Mouse (Mus musculus) neural tube, embryonic 11.5 days (tissue): ENCODE measurements around the gene Gm28635. TPM values are rescaled to one million over a fixed set of nuclear protein-coding genes. Genes with fewer than 3 reads are reported as not detected.
A peak's percentile ranks its signal among the peaks of the same experiment; 100 is the strongest.

Experiments used
- ATAC-seq: fragments of 200-750 bp; cut with Nextera tagmentation; 2 replicates; pipeline ENCODE4 v1.8.0; 2017; ENCODE audit warnings: moderate number of reproducible peaks, mild to moderate bottlenecking, moderate TSS enrichment, moderate library complexity; ENCODE audit not compliant: insufficient read depth, low FRiP score, low TSS enrichment
- DNase-seq: peaks from one replicate; pipeline ENCODE4 v3.0.0-alpha.2; 2015; ENCODE audit warnings: low spot score
- H3K27ac ChIP-seq: fragments of 300-500 bp; sonication (generic); 2 replicates; pipeline ENCODE4 v1.5.1; 2014; ENCODE audit warnings: low read depth, mild to moderate bottlenecking, low read length
- H3K27me3 ChIP-seq: fragments of 300-500 bp; sonication (generic); 2 replicates; pipeline ENCODE4 v1.6.1; 2014; ENCODE audit warnings: mild to moderate bottlenecking, low read length, mixed read lengths; ENCODE audit not compliant: control insufficient read depth, insufficient read depth
- H3K36me3 ChIP-seq: fragments of 300-500 bp; sonication (generic); 2 replicates; pipeline ENCODE4 v1.6.1; 2014; ENCODE audit warnings: mild to moderate bottlenecking, low read length, moderate library complexity, mixed read lengths; ENCODE audit not compliant: control insufficient read depth, insufficient read depth
- H3K4me1 ChIP-seq: fragments of 300-500 bp; sonication (generic); 2 replicates; pipeline ENCODE4 v1.6.1; 2014; ENCODE audit warnings: low read length, mixed read lengths; ENCODE audit not compliant: control insufficient read depth, insufficient read depth
- H3K4me2 ChIP-seq: fragments of 300-500 bp; sonication (generic); 2 replicates; pipeline ENCODE4 v1.6.1; 2014; ENCODE audit warnings: low read depth, mild to moderate bottlenecking, moderate library complexity
- H3K4me3 ChIP-seq: fragments of 300-500 bp; sonication (generic); 2 replicates; pipeline ENCODE4 v1.5.1; 2014; ENCODE audit warnings: low read depth, low read length
- H3K9ac ChIP-seq: fragments of 300-500 bp; sonication (generic); 2 replicates; pipeline ENCODE4 v1.6.1; 2014; ENCODE audit warnings: mild to moderate bottlenecking, low read length
- H3K9me3 ChIP-seq: fragments of 300-500 bp; sonication (generic); 2 replicates; pipeline ENCODE4 v1.6.1; 2016; ENCODE audit warnings: low read length; ENCODE audit not compliant: control insufficient read depth
- WGBS: fragments of 180-500 bp; shearing (Covaris S2); extraction: QIAGEN DNeasy Blood & Tissue Kit; methylation state at CpG from one replicate; pipeline ENCODE4 v1.1.7; 2014; 5-methylcytosine and 5-hydroxymethylcytosine counted together
- polyA plus RNA-seq: library from polyadenylated mRNA; unstranded; fragments of >200 nt; fragmentation: Nextera tagmentation; extraction: Ambion mirVana; gene quantifications from 2 replicates; pipeline ENCODE4 v1.2.1, GENCODE M21; 2014

The Gm28635 gene
- polyA plus RNA-seq, 1 experiment from 2014 or later, result not detected

GRCm38 (mm10) chr2:84623428-84624119 is 54.3 kb downstream of the Gm28635 start:
- ATAC-seq (no peak), DNase-seq (no peak)
- WGBS, result 92% methylated on average over 3 of the region's 3 CpGs
- no peak overlapping the region for H3K4me3 ChIP-seq
- H3K36me3 ChIP-seq, result peaks cover 4% of the 10 kb centered on the region
- H3K9me3 ChIP-seq, result no peaks in the 10 kb centered on the region
- no peaks in the 10 kb centered on the region for H3K27me3 ChIP-seq
- no peaks in the 10 kb centered on the region for H3K4me1 ChIP-seq
- no peak overlapping the region for H3K27ac ChIP-seq
- no peak overlapping the region for H3K4me2 ChIP-seq
- H3K9ac ChIP-seq, result no peak overlapping the region

- no peaks in the 10 kb centered on the region for H3K4me1 ChIP-seq
- H3K9ac ChIP-seq, result no peak overlapping the region
- DNase-seq, result no peak
- ATAC-seq, result no peak
- no peak overlapping the region for H3K4me2 ChIP-seq
- no peaks in the 10 kb centered on the region for H3K9me3 ChIP-seq
- 90% methylated on average over 2 of the region's 2 CpGs for WGBS
- no peak overlapping the region for H3K27ac ChIP-seq
- no peaks in the 10 kb centered on the region for H3K27me3 ChIP-seq
- no peak overlapping the region for H3K4me3 ChIP-seq
- H3K36me3 ChIP-seq, result peaks cover 4% of the 10 kb centered on the region
Observed at GRCm38 (mm10) chr2:84622668-84623067, 55.2 kb downstream of the Gm28635 start.

GRCm38 (mm10) chr2:84619646-84620340 is 58.0 kb downstream of the Gm28635 start:
- DNase-seq (no peak), ATAC-seq (no peak)
- Histone ChIP-seq H3K4me3 (no peak overlapping the region), H3K27ac (no peak overlapping the region), H3K9ac (no peak overlapping the region), H3K4me2 (no peak overlapping the region), H3K4me1 (no peaks in the 10 kb centered on the region), H3K36me3 (peaks cover 10% of the 10 kb centered on the region), H3K27me3 (no peaks in the 10 kb centered on the region), H3K9me3 (no peaks in the 10 kb centered on the region)
- 96% methylated on average over 21 of the region's 21 CpGs for whole genome bisulfite sequencing

GRCm38 (mm10) chr2:84618914-84619313 is 58.9 kb downstream of the Gm28635 start:
- no peaks in the 10 kb centered on the region for H3K27me3 ChIP-seq
- no peaks in the 10 kb centered on the region for H3K4me1 ChIP-seq
- no peak overlapping the region for H3K27ac ChIP-seq
- no peak overlapping the region for H3K4me2 ChIP-seq
- H3K4me3 ChIP-seq, result no peak overlapping the region
- no peaks in the 10 kb centered on the region for H3K9me3 ChIP-seq
- no peak overlapping the region for H3K9ac ChIP-seq
- no peak for DNase-seq
- WGBS, result 84% methylated on average over 2 of the region's 2 CpGs
- ATAC-seq, result no peak
- peaks cover 10% of the 10 kb centered on the region for H3K36me3 ChIP-seq

- Histone ChIP-seq H3K9ac (no peak overlapping the region), H3K4me3 (no peak overlapping the region), H3K4me1 (no peaks in the 10 kb centered on the region), H3K4me2 (no peak overlapping the region), H3K9me3 (no peaks in the 10 kb centered on the region), H3K36me3 (peaks cover 13% of the 10 kb centered on the region), H3K27me3 (no peaks in the 10 kb centered on the region), H3K27ac (no peak overlapping the region)
- ATAC-seq, result 0 out of 2 replicates have a peak, but pooled peaks have one; percentile 48
- WGBS, result 87% methylated on average over 3 of the region's 3 CpGs
- DNase-seq, result no peak
Observed at GRCm38 (mm10) chr2:84617637-84618515, 60.0 kb downstream of the Gm28635 start.

- Histone ChIP-seq H3K27me3 (no peaks in the 10 kb centered on the region), H3K27ac (no peak overlapping the region), H3K9ac (no peak overlapping the region), H3K4me1 (no peaks in the 10 kb centered on the region), H3K36me3 (peaks cover 22% of the 10 kb centered on the region), H3K4me2 (no peak overlapping the region), H3K4me3 (no peak overlapping the region), H3K9me3 (no peaks in the 10 kb centered on the region)
- ATAC-seq (no peak), DNase-seq (no peak)
- WGBS, result 97% methylated on average over 6 of the region's 6 CpGs
Observed at GRCm38 (mm10) chr2:84612764-84613163, 65.1 kb downstream of the Gm28635 start.

GRCm38 (mm10) chr2:84607842-84608241 is 70.0 kb downstream of the Gm28635 start:
- no peaks in the 10 kb centered on the region for H3K27me3 ChIP-seq
- H3K4me2 ChIP-seq, result no peak overlapping the region
- peaks cover 14% of the 10 kb centered on the region for H3K36me3 ChIP-seq
- H3K9me3 ChIP-seq, result no peaks in the 10 kb centered on the region
- no peak overlapping the region for H3K9ac ChIP-seq
- DNase-seq (no peak), ATAC-seq (no peak)
- H3K27ac ChIP-seq, result no peak overlapping the region
- no peaks in the 10 kb centered on the region for H3K4me1 ChIP-seq
- H3K4me3 ChIP-seq, result no peak overlapping the region
- WGBS, result 96% methylated on average over 1 of the region's 1 CpGs

- Histone ChIP-seq H3K27me3 (no peaks in the 10 kb centered on the region), H3K9ac (no peak overlapping the region), H3K4me2 (no peak overlapping the region), H3K27ac (no peak overlapping the region), H3K4me3 (no peak overlapping the region), H3K4me1 (no peaks in the 10 kb centered on the region), H3K36me3 (peaks cover 4% of the 10 kb centered on the region), H3K9me3 (no peaks in the 10 kb centered on the region)
- DNase-seq (no peak), ATAC-seq (no peak)
- 82% methylated on average over 2 of the region's 2 CpGs for WGBS
Observed at GRCm38 (mm10) chr2:84600977-84601376, 76.9 kb downstream of the Gm28635 start.
